Mouse (Mus musculus) stomach, postnatal 0 days (tissue): ENCODE measurements around the gene Cux1. TPM values are rescaled to one million over a fixed set of nuclear protein-coding genes. Genes with fewer than 3 reads are reported as not detected.
A peak's percentile ranks its signal among the peaks of the same experiment; 100 is the strongest.

ENCODE experiments used
- ATAC-seq: fragments of 200-750 bp; cut with Nextera tagmentation; 2 replicates; pipeline ENCODE4 v1.8.0; 2017; ENCODE audit not compliant: low FRiP score, low TSS enrichment
- DNase-seq: peaks from one replicate; pipeline ENCODE4 v3.0.0-alpha.2; 2016; ENCODE audit warnings: low spot score
- H3K27ac ChIP-seq: fragments of 300-500 bp; sonication (generic); replicated peaks from 2 replicates; pipeline ENCODE4 v1.5.1; 2014; ENCODE audit warnings: mild to moderate bottlenecking, control low read depth
- H3K27me3 ChIP-seq: fragments of 300-500 bp; sonication (generic); 2 replicates; pipeline ENCODE4 v1.6.1; 2014; ENCODE audit warnings: low read length; ENCODE audit not compliant: control insufficient read depth, insufficient read depth
- H3K36me3 ChIP-seq: fragments of 300-500 bp; sonication (generic); 2 replicates; pipeline ENCODE4 v1.6.1; 2014; ENCODE audit warnings: low read length, mixed read lengths; ENCODE audit not compliant: control insufficient read depth, insufficient read depth
- H3K4me1 ChIP-seq: fragments of 300-500 bp; sonication (generic); replicated peaks from 2 replicates; pipeline ENCODE4 v1.6.1; 2014; ENCODE audit warnings: antibody characterized with exemption; ENCODE audit not compliant: control insufficient read depth, insufficient read depth
- H3K4me2 ChIP-seq: fragments of 300-500 bp; sonication (generic); replicated peaks from 2 replicates; pipeline ENCODE4 v1.6.1; 2014; ENCODE audit warnings: low read depth, mild to moderate bottlenecking, control low read depth, moderate library complexity
- H3K4me3 ChIP-seq: fragments of 300-500 bp; sonication (generic); 2 replicates; pipeline ENCODE4 v1.5.1; 2014; ENCODE audit warnings: low read depth, low read length, control low read depth
- H3K9ac ChIP-seq: fragments of 300-500 bp; sonication (generic); 2 replicates; pipeline ENCODE4 v1.6.1; 2014; ENCODE audit warnings: mild to moderate bottlenecking, low read length, control low read depth, mixed read lengths
- H3K9me3 ChIP-seq: fragments of 300-500 bp; sonication (generic); 2 replicates; pipeline ENCODE4 v1.6.1; 2016; ENCODE audit warnings: low read length; ENCODE audit not compliant: control insufficient read depth
- CTCF ChIP-seq: IDR thresholded peaks from 2 replicates; pipeline ENCODE4 v1.5.1; 2016; ENCODE audit warnings: antibody characterized with exemption, low read depth, mild to moderate bottlenecking, moderate library complexity
- EP300 ChIP-seq: optimal IDR thresholded peaks from 2 replicates; pipeline ENCODE3; 2016; ENCODE audit warnings: antibody characterized with exemption
- WGBS: fragments of 180-500 bp; shearing (Covaris S2); extraction: QIAGEN DNeasy Blood & Tissue Kit; methylation state at CpG from one replicate; pipeline ENCODE4 v1.1.7; 2014; 5-methylcytosine and 5-hydroxymethylcytosine counted together
- polyA plus RNA-seq: library from polyadenylated mRNA; unstranded; fragments of >200 nt; fragmentation: Nextera tagmentation; extraction: Ambion mirVana; gene quantifications from 2 replicates; pipeline ENCODE4 v1.2.1, GENCODE M21; 2015

Cux1 gene
- polyA plus RNA-seq, 1 experiment from 2014 or later, result 33.7 TPM

GRCm38 (mm10) chr5:136417891-136418290 is 149.4 kb downstream of the Cux1 start:
- H3K4me3 ChIP-seq, result no peak overlapping the region
- no peak overlapping the region for H3K27ac ChIP-seq
- 72% methylated on average over 4 of the region's 4 CpGs for WGBS
- H3K4me2 ChIP-seq, result no peak overlapping the region
- H3K27me3 ChIP-seq, result no peaks in the 10 kb centered on the region
- no peak overlapping the region for H3K9ac ChIP-seq
- ATAC-seq (no peak), DNase-seq (no peak)
- no peaks in the 10 kb centered on the region for H3K9me3 ChIP-seq
- TF ChIP-seq CTCF, result no peak
- no peak for TF ChIP-seq EP300
- no peaks in the 10 kb centered on the region; the same call in 1 of the 2 replicates for H3K36me3 ChIP-seq
- H3K4me1 ChIP-seq, result no peaks in the 10 kb centered on the region

GRCm38 (mm10) chr5:136414479-136414878 is 152.8 kb downstream of the Cux1 start:
- no peaks in the 10 kb centered on the region for H3K27me3 ChIP-seq
- no peaks in the 10 kb centered on the region for H3K4me1 ChIP-seq
- H3K36me3 ChIP-seq, result no peaks in the 10 kb centered on the region; the same call in 1 of the 2 replicates
- H3K27ac ChIP-seq, result no peak overlapping the region
- ATAC-seq, result no peak
- no peaks in the 10 kb centered on the region for H3K9me3 ChIP-seq
- 63% methylated on average over 2 of the region's 2 CpGs for WGBS
- no peak overlapping the region for H3K4me2 ChIP-seq
- no peak overlapping the region for H3K9ac ChIP-seq
- H3K4me3 ChIP-seq, result no peak overlapping the region
- no peak for TF ChIP-seq CTCF
- TF ChIP-seq EP300, result no peak
- no peak for DNase-seq

- TF ChIP-seq CTCF, result no peak
- DNase-seq, result no peak
- H3K4me2 ChIP-seq, result no peak overlapping the region
- WGBS, result 50% methylated on average over 7 of the region's 7 CpGs
- H3K9me3 ChIP-seq, result no peaks in the 10 kb centered on the region
- no peak for ATAC-seq
- no peaks in the 10 kb centered on the region; the same call in 1 of the 2 replicates for H3K36me3 ChIP-seq
- H3K9ac ChIP-seq, result no peak overlapping the region
- H3K4me3 ChIP-seq, result no peak overlapping the region
- H3K27me3 ChIP-seq, result no peaks in the 10 kb centered on the region
- no peak overlapping the region for H3K27ac ChIP-seq
- H3K4me1 ChIP-seq, result no peaks in the 10 kb centered on the region
These were observed 156.6 kb downstream of the Cux1 start for GRCm38 (mm10) chr5:136410681-136411181.

GRCm38 (mm10) chr5:136406357-136406756 is 160.9 kb downstream of the Cux1 start:
- no peak overlapping the region for H3K4me3 ChIP-seq
- H3K4me2 ChIP-seq, result no peak overlapping the region
- H3K9ac ChIP-seq, result no peak overlapping the region
- no peaks in the 10 kb centered on the region for H3K4me1 ChIP-seq
- no peaks in the 10 kb centered on the region for H3K36me3 ChIP-seq
- no peaks in the 10 kb centered on the region for H3K9me3 ChIP-seq
- no peak for DNase-seq
- TF ChIP-seq CTCF (peak; percentile 45), EP300 (no peak)
- no peaks in the 10 kb centered on the region for H3K27me3 ChIP-seq
- no peak overlapping the region for H3K27ac ChIP-seq
- ATAC-seq, result 0 out of 2 replicates have a peak, but pooled peaks have one; percentile 30

- TF ChIP-seq CTCF (no peak), EP300 (no peak)
- no peak overlapping the region for H3K4me3 ChIP-seq
- H3K27ac ChIP-seq, result peak overlapping the region; percentile 67
- H3K9ac ChIP-seq, result no peak overlapping the region
- WGBS, result 14% methylated on average over 19 of the region's 19 CpGs
- H3K36me3 ChIP-seq, result no peaks in the 10 kb centered on the region
- no peaks in the 10 kb centered on the region for H3K4me1 ChIP-seq
- DNase-seq, result peak; percentile 73
- H3K9me3 ChIP-seq, result no peaks in the 10 kb centered on the region
- H3K27me3 ChIP-seq, result no peaks in the 10 kb centered on the region
- H3K4me2 ChIP-seq, result peak overlapping the region; percentile 35
- ATAC-seq, result peak; percentile 83
These were observed 163.7 kb downstream of the Cux1 start for GRCm38 (mm10) chr5:136403565-136403961.

- Histone ChIP-seq H3K27ac (peak overlapping the region; percentile 67), H3K9me3 (no peaks in the 10 kb centered on the region), H3K4me2 (peak overlapping the region; percentile 35), H3K4me1 (no peaks in the 10 kb centered on the region), H3K9ac (no peak overlapping the region), H3K4me3 (no peak overlapping the region), H3K27me3 (no peaks in the 10 kb centered on the region), H3K36me3 (no peaks in the 10 kb centered on the region)
- TF ChIP-seq CTCF (no peak), EP300 (no peak)
- no peak for DNase-seq
- WGBS, result 40% methylated on average over 15 of the region's 15 CpGs
- ATAC-seq, result 0 out of 2 replicates have a peak, but pooled peaks have one; percentile 38
These were observed 164.4 kb downstream of the Cux1 start for GRCm38 (mm10) chr5:136402622-136403564.
